In the genomic region with DNA sequence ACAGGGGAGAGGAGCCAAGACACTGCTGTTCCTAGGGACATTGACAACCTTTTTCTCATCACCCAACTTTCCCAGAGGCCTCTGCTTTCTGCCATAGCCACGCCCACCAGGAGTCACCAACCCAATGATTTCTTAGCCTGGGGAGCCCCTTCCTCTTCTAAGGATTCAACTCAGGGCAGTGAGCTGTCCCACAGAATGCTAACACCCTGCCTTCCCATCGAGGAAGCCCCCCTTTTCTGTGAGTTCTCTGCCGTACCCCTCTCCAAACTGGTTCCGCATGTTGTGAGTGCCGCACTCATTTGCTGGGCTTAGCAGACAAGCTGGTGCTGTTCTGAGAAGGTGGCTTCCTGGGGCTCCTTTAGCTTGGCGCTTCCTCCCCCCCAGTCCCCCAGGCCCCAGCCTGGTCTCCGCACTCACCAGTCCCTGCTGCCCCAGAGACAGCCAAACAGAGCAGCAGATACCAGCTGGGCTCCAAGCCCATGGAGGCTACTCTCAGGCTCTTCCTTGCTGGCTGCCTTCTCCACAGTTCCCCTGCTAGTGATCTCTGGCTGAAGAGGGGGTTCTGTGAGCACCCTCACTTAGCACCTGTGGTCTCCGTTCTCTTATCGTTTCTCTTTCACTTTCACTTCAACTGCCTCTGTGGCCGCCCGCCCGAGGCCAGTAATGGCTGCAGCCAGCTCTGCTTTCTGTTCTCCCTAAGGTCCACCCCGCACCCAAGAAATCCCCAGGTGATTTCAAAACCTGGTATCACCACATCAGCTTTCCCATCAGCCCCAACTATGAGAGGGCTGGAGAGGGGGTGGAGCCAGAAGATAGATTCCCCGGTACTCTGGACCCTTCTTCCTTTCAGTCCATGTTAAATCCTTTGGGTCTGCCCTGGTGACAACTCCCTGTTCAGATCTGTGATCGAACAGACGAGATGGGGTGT, we compare ENCODE assay signal across 8 mouse cellular contexts. TPM values are rescaled to one million over a fixed set of nuclear protein-coding genes. Genes with fewer than 3 reads are reported as not detected.
DNase-seq lines count a peak whose midpoint lies in the region; ATAC-seq lines count a peak whose summit lies in the region.

A gene (minus strand): TSS at position 744 of the 928 bp plus-strand sequence.

- H3K4me3 ChIP-seq in forebrain, embryonic 12.5 days (replicated peaks), result peak within 1 kb of the TSS; percentile 41

- H3K27ac ChIP-seq in forebrain, embryonic 12.5 days, result peak within 1 kb of the TSS; percentile 31; the same call in 1 of the 2 replicates

- H3K27me3 ChIP-seq in forebrain, embryonic 12.5 days, result no peaks in the 10 kb centered on the region

- no peaks in the 10 kb centered on the region for H3K36me3 ChIP-seq in forebrain, embryonic 12.5 days (replicated peaks)

- H3K4me1 ChIP-seq in forebrain, embryonic 12.5 days, result peaks cover 20% of the 10 kb centered on the region

- no peaks in the 10 kb centered on the region for H3K9me3 ChIP-seq in forebrain, embryonic 12.5 days

- peak within 1 kb of the TSS; percentile 79 for H3K4me2 ChIP-seq in forebrain, embryonic 12.5 days

- peak; percentile 74 for DNase-seq in NIH3T3 (ENCODE audit: low read depth)
- peak; percentile 52 for DNase-seq in c-Kit-positive CD71-positive TER-119-positive erythroid progenitor cells, embryonic 14.5 days (ENCODE audit: low spot score)
- peak; percentile 48 to 52 for DNase-seq in layer of hippocampus, postnatal 10 days (ENCODE audit: low spot score in 2 of 2)
- peak; percentile 82 for DNase-seq in lung, postnatal 36 days
- DNase-seq in retina, embryonic 14.5 days (ENCODE audit: low spot score), result peak; percentile 66
- peak; percentile 47 for DNase-seq in urinary bladder, postnatal 25 days (ENCODE audit: low spot score)

- peak; percentile 76 for ATAC-seq in forebrain, embryonic 12.5 days (ENCODE audit: low FRiP score)
- peak; percentile 76 to 83 for ATAC-seq in hematopoietic stem cell, adult 5-6 weeks (replicated peaks in 1 of 2; ENCODE audit: insufficient read depth in 1 of 2, low FRiP score in 2 of 2, low TSS enrichment in 1 of 2, low read depth in 1 of 2, poor library complexity in 2 of 2, severe bottlenecking in 2 of 2)

- WGBS in forebrain, embryonic 12.5 days, result 10% methylated on average over 16 of the region's 16 CpGs

- H3K9ac ChIP-seq in forebrain, embryonic 12.5 days, result peak within 1 kb of the TSS; percentile 61

RNA-seq across cellular contexts. Expression of the gene that starts here (rescaled TPM):
- 1.5 and 2.1 TPM in 2 replicates for polyA plus RNA-seq in forebrain, embryonic 12.5 days (2016; fragmentation: Nextera tagmentation; extraction: Ambion mirVana)
- 23.1 and 29.7 TPM in 2 replicates for total RNA-seq in hematopoietic stem cell, adult 5-6 weeks (2017)
- total RNA-seq in layer of hippocampus, postnatal 10 days (2021), result 1 to 10 TPM; 2.9 to 3.0 TPM

Comparison
In these comparisons a context has a peak if more than half of its experiments do, and no peak if none do; other contexts are left out.
1. Peak in every context shown above with its lines: DNase-seq, ATAC-seq, H3K4me3 ChIP-seq and H3K27ac ChIP-seq.